Mouse (Mus musculus) midbrain, embryonic 16.5 days (tissue): ENCODE results near the gene Myo1e. TPM values are rescaled to one million over a fixed set of nuclear protein-coding genes. Genes with fewer than 3 reads are reported as not detected.

ENCODE experiments used
- ATAC-seq: fragments of 200-750 bp; cut with Nextera tagmentation; 2 replicates; pipeline ENCODE4 v1.8.0; 2017; ENCODE audit warnings: moderate TSS enrichment
- H3K27ac ChIP-seq: fragments of 300-500 bp; sonication (generic); 2 replicates; pipeline ENCODE4 v1.5.1; 2014; ENCODE audit warnings: mild to moderate bottlenecking, low read length, mixed read lengths
- H3K27me3 ChIP-seq: fragments of 300-500 bp; sonication (generic); 2 replicates; pipeline ENCODE4 v1.6.1; 2014; ENCODE audit warnings: low read depth, low read length, mixed read lengths; ENCODE audit not compliant: control insufficient read depth, insufficient read depth
- H3K36me3 ChIP-seq: fragments of 300-500 bp; sonication (generic); 2 replicates; pipeline ENCODE4 v1.6.1; 2014; ENCODE audit warnings: mild to moderate bottlenecking, low read length, moderate library complexity, mixed read lengths; ENCODE audit not compliant: control insufficient read depth, insufficient read depth
- H3K4me1 ChIP-seq: fragments of 300-500 bp; sonication (generic); 2 replicates; pipeline ENCODE4 v1.6.1; 2014; ENCODE audit warnings: mild to moderate bottlenecking, low read length, mixed read lengths; ENCODE audit not compliant: control insufficient read depth, insufficient read depth
- H3K4me2 ChIP-seq: fragments of 300-500 bp; sonication (generic); 2 replicates; pipeline ENCODE4 v1.6.1; 2014; ENCODE audit warnings: mild to moderate bottlenecking, low read length, mixed read lengths
- H3K4me3 ChIP-seq: fragments of 300-500 bp; sonication (generic); 2 replicates; pipeline ENCODE4 v1.5.1; 2014; ENCODE audit warnings: low read depth, mild to moderate bottlenecking, low read length, moderate library complexity, mixed read lengths
- H3K9ac ChIP-seq: fragments of 300-500 bp; sonication (generic); 2 replicates; pipeline ENCODE4 v1.6.1; 2014; ENCODE audit warnings: low read depth, low read length, mixed read lengths
- H3K9me3 ChIP-seq: fragments of 300-500 bp; sonication (generic); replicated peaks from 2 replicates; pipeline ENCODE4 v1.6.1; 2014; ENCODE audit warnings: mild to moderate bottlenecking, low read length, mixed read lengths; ENCODE audit not compliant: control insufficient read depth, poor library complexity, severe bottlenecking
- WGBS: fragments of 180-500 bp; shearing (Covaris S2); extraction: QIAGEN DNeasy Blood & Tissue Kit; methylation state at CpG from one replicate; pipeline ENCODE4 v1.1.7; 2014; 5-methylcytosine and 5-hydroxymethylcytosine counted together
- polyA plus RNA-seq: library from polyadenylated mRNA; unstranded; fragments of >200 nt; fragmentation: Nextera tagmentation; extraction: Ambion mirVana; gene quantifications from 2 replicates; pipeline ENCODE4 v1.2.1, GENCODE M21; 2015

The Myo1e gene
- polyA plus RNA-seq, 1 experiment from 2014 or later: 6.5 TPM

DNA sequence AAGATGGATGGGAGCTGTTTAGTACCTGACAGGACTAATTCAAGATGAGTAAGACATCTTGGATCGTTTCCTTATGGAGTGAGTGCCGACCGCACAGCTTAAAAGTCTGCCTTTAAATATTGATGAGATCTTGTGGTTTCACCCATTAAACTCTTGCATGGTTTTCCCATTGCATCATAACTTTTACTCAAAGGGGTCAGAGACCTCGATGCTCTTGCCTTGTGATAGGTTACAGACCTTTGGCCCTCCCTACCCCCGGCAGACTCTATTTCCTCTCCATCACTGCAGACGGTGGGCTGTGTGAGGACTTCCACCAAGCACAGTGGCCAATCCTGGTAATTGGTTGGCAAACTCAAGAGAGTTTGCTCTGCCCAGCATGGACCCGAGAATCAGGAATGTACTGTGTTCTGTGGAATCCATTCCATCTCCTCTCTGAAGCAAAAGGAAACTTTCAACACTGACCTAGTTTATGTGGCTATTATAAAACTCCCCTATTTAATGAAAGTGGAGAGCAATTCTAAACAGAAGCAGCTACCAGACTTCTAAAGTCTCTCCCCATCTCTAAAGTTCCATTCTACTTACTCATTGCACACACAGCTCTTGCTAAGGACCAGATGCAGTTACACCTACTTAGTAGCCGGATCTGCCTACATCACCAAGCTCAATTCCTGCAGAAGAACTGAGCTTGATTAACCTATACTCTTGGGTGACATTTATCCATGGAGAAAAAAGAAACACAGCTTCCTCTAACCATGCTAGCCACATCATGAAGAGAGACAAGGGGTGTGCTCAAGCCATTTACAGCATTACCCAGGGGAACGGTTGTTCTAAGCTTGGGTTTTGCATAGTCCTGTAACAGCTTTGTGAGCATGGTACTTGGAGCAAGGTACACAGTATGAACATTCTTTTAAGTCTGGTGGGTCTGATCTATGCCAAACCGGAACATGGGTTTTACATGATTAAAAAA, 25.2 kb downstream of the Myo1e start:
- no peaks in the 10 kb centered on the region for H3K36me3 ChIP-seq
- no peaks in the 10 kb centered on the region for H3K27me3 ChIP-seq
- H3K27ac ChIP-seq: no peak overlapping the region
- ATAC-seq: no peak
- 88% methylated on average over 10 of the region's 10 CpGs for WGBS
- no peaks in the 10 kb centered on the region for H3K4me1 ChIP-seq
- H3K9ac ChIP-seq: no peak overlapping the region
- no peaks in the 10 kb centered on the region for H3K9me3 ChIP-seq
- no peak overlapping the region for H3K4me3 ChIP-seq
- H3K4me2 ChIP-seq: no peak overlapping the region

DNA sequence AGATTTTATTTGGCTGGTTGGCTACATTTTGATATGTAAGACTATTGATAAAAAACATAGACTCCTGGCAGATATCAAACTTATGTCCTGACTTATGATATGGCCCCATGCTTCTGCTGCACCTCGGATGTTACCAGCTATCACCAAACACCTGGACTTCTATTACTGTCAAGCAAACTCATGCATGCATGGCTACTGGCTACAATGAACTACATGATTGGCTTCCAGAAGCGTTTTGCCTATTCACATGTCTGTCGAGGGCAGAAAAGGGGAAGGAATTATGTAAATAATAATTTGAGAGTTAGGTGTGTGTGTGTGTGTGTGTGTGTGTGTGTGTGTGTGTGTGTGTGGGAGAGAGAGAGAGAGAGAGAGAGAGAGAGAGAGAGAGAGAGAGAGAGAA, 30.0 kb downstream of the Myo1e start:
- H3K27ac ChIP-seq: no peak overlapping the region
- no peak overlapping the region for H3K4me3 ChIP-seq
- no peaks in the 10 kb centered on the region for H3K9me3 ChIP-seq
- H3K27me3 ChIP-seq: no peaks in the 10 kb centered on the region
- H3K9ac ChIP-seq: no peak overlapping the region
- whole genome bisulfite sequencing: 84% methylated on average over 3 of the region's 3 CpGs
- ATAC-seq: no peak
- no peaks in the 10 kb centered on the region for H3K36me3 ChIP-seq
- H3K4me1 ChIP-seq: no peaks in the 10 kb centered on the region
- no peak overlapping the region for H3K4me2 ChIP-seq

DNA sequence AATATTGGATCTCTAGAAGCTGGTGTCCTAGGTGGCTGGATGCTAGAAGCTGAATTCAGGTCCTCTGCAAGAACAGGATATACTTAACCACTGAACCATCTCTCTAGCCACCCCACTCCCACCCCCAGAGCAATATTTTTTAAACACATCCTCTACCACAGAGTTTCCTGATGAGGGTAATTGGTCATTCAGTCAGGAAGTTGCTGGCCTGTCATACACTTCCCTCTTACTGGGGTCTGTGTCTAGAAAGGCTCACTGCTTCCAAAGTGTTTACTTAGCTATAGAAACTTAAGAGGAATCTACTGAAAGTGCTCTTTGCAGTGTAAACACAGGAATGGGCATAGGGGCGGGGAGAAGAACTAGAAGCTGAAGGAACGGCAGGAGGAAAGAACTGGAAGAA, 30.4 kb downstream of the Myo1e start:
- Histone ChIP-seq H3K27me3 (no peaks in the 10 kb centered on the region), H3K4me2 (no peak overlapping the region), H3K4me1 (no peaks in the 10 kb centered on the region), H3K9ac (no peak overlapping the region), H3K27ac (no peak overlapping the region), H3K36me3 (no peaks in the 10 kb centered on the region), H3K4me3 (no peak overlapping the region), H3K9me3 (no peaks in the 10 kb centered on the region)
- 65% methylated on average over 2 of the region's 2 CpGs for WGBS
- ATAC-seq: no peak

DNA sequence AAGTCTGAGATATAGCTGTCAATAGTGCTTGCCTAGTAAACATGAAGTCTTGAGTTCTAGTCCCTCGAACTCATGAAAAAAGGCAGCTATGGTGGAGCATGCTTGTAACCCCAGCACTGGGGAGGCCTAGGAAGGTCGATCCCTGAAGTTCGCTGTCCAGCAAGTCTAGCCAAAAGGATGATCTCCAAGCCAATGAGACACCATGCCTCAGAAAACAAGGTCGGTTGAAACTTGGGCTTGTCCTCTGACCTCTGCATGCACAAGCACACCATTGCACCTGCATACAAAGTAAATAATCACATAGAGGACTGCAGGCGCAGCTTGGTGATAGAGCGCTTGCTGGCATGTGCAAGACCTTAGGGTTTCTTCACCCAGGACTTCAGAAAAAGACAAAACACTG, 31.2 kb downstream of the Myo1e start:
- H3K9ac ChIP-seq: no peak overlapping the region
- 92% methylated on average over 6 of the region's 6 CpGs for WGBS
- ATAC-seq: no peak
- no peaks in the 10 kb centered on the region for H3K9me3 ChIP-seq
- no peak overlapping the region for H3K4me2 ChIP-seq
- no peaks in the 10 kb centered on the region for H3K4me1 ChIP-seq
- no peak overlapping the region for H3K27ac ChIP-seq
- H3K27me3 ChIP-seq: no peaks in the 10 kb centered on the region
- H3K4me3 ChIP-seq: no peak overlapping the region
- no peaks in the 10 kb centered on the region for H3K36me3 ChIP-seq

DNA sequence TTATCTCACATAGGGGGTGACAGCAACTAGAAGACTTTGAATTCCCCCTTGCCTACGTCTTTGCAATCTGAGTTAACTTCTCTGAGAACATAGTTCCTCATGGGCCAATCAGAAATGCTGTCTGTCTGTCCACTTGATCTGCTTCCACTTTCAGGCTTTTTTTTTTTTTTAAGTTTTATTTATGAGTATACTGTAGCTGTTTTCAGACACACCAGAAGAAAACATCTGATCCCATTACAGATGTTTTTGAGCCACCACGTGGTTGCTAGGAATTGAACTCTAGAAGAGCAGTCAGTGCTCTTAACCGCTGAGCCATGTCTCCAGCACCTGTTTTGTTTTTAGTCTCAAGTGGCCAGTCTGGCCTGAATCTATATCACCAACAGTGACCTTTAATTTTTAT, 32.1 kb downstream of the Myo1e start:
- H3K27ac ChIP-seq: no peak overlapping the region
- ATAC-seq: no peak
- no peaks in the 10 kb centered on the region for H3K36me3 ChIP-seq
- 90% methylated on average over 3 of the region's 3 CpGs for WGBS
- no peak overlapping the region for H3K4me3 ChIP-seq
- no peaks in the 10 kb centered on the region for H3K4me1 ChIP-seq
- no peaks in the 10 kb centered on the region for H3K27me3 ChIP-seq
- no peak overlapping the region for H3K4me2 ChIP-seq
- H3K9ac ChIP-seq: no peak overlapping the region
- H3K9me3 ChIP-seq: no peaks in the 10 kb centered on the region

DNA sequence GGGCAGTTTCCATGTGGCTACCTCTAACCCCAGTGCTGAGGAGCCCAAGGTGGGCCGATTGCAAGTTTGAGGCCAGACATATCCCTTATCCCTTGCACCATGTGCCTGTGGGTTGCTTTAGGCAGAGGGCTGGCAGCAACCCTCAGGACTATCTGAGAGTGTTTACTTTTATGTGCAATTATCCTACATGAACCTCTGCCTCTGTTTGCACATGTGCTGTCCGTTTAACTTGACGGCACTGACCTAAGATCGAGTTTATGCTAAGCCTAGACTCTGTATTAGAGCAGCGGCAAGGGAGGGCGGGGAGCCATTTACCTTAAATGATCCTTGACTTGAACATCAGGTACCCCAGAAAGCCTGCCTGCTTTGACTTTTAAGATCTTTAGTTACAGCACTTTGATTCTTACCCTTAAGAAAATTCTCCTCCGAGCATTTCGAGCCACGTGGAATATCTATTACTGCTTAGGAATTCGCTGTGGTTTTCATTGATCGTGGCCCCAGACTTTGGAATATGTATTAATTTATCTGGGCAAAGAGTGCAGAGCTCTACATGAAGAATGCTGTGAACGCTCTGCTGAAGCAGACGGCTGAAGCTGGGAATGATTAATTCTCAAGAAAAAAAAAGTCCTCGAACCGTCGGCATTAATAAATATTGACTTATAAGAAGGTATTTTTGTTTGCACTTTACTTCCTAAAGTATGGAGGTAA, 33.7 kb downstream of the Myo1e start:
- Histone ChIP-seq H3K9me3 (no peaks in the 10 kb centered on the region), H3K4me2 (no peak overlapping the region), H3K36me3 (no peaks in the 10 kb centered on the region), H3K27me3 (no peaks in the 10 kb centered on the region), H3K27ac (no peak overlapping the region), H3K9ac (no peak overlapping the region), H3K4me1 (no peaks in the 10 kb centered on the region), H3K4me3 (no peak overlapping the region)
- 84% methylated on average over 16 of the region's 16 CpGs for WGBS
- ATAC-seq: no peak

DNA sequence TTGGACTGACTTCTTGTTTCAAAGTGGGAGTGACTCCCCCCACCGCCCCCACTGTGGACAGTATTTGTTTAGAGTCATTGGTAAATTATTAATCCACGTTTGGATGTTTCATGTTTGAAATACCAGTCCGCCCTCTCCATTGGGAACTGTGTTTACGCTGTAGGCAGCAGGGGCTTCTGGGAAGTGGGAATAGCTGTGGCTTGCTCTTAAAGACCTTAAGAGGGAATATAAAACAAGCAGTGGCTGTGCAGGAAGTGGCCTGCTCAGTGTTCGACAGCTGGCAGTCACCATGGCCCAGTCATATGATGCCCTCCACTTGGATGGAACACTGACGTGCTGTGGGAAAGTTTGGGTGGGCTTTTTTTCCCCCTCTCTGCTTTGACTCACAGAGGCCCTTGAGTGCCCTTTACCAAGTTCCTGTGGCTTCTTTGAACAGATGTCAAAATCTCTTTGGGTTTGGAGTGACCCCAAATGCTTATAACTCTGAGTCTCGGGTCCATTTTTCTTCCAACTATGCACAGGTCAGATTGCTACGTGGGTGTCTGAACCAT, 34.3 kb downstream of the Myo1e start:
- H3K4me3 ChIP-seq: no peak overlapping the region
- ATAC-seq: no peak

DNA sequence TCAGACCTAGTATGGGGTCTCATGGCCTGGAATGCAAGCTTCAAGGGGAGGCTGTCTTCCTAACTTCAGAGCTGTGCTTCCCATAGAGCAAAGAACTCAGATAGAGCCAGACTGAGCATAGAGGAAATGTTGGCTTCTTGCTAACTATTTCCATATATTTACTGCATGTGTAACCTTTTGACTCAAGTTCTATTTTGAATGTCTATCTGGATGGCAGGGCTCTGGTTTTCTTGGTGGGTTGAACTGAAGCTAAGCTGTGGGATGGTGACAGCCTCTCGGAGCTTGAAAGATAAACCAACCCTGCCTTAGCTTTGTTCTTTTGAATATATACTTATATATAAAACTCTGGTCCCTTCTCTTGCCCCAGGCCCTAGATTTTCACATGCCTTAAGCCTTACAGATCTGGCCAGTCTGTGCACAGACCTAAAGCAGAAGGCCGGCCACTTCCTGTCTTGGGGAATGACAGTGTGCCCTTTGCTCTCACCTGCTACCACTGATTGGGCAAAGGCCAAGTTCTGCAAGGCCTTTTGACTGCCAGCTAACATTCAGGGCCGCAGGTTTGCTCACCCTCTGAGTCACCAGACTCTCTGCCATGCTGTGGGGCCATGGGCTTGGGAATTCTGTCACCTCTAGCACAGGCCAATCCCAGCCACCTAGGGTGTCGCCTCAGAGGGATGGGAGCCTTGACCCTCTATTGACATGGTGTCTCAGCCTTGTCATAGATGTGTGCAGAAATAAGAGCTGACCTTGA, 35.1 kb downstream of the Myo1e start:
- H3K4me3 ChIP-seq: no peak overlapping the region
- H3K27me3 ChIP-seq: no peaks in the 10 kb centered on the region
- no peak overlapping the region for H3K9ac ChIP-seq
- no peaks in the 10 kb centered on the region for H3K36me3 ChIP-seq
- H3K27ac ChIP-seq: no peak overlapping the region
- no peaks in the 10 kb centered on the region for H3K9me3 ChIP-seq
- ATAC-seq: no peak
- WGBS: 87% methylated on average over 4 of the region's 4 CpGs
- no peaks in the 10 kb centered on the region for H3K4me1 ChIP-seq
- no peak overlapping the region for H3K4me2 ChIP-seq

More for the DNA sequence above, 34.3 kb downstream of the Myo1e start:
- Histone ChIP-seq H3K4me1 (no peaks in the 10 kb centered on the region), H3K36me3 (no peaks in the 10 kb centered on the region), H3K9me3 (no peaks in the 10 kb centered on the region), H3K27ac (no peak overlapping the region), H3K4me2 (no peak overlapping the region), H3K9ac (no peak overlapping the region), H3K27me3 (no peaks in the 10 kb centered on the region)
- WGBS: 77% methylated on average over 8 of the region's 8 CpGs
